Mouse (Mus musculus) retina, embryonic 14.5 days (tissue): ENCODE data around the gene Zfp101.

Experiments
- DNase-seq: peaks from one replicate; pipeline ENCODE4 v3.0.0-alpha.2; 2015; ENCODE audit warnings: low spot score

Zfp101 gene

GRCm38 (mm10) chr17:33394182-33395034, at the start of gene Zfp101:
Gene Zfp101 (minus strand): TSS chr17:33394641.
- peak; percentile 96 for DNase-seq

GRCm38 (mm10) chr17:33441159-33441558, 46.7 kb upstream of the Zfp101 start:
- DNase-seq = no peak

GRCm38 (mm10) chr17:33439922-33440321, 45.5 kb upstream of the Zfp101 start:
- DNase-seq = no peak

- DNase-seq = peak; percentile 87
These were observed 44.7 kb upstream of the Zfp101 start for GRCm38 (mm10) chr17:33439148-33439547.

DNA sequence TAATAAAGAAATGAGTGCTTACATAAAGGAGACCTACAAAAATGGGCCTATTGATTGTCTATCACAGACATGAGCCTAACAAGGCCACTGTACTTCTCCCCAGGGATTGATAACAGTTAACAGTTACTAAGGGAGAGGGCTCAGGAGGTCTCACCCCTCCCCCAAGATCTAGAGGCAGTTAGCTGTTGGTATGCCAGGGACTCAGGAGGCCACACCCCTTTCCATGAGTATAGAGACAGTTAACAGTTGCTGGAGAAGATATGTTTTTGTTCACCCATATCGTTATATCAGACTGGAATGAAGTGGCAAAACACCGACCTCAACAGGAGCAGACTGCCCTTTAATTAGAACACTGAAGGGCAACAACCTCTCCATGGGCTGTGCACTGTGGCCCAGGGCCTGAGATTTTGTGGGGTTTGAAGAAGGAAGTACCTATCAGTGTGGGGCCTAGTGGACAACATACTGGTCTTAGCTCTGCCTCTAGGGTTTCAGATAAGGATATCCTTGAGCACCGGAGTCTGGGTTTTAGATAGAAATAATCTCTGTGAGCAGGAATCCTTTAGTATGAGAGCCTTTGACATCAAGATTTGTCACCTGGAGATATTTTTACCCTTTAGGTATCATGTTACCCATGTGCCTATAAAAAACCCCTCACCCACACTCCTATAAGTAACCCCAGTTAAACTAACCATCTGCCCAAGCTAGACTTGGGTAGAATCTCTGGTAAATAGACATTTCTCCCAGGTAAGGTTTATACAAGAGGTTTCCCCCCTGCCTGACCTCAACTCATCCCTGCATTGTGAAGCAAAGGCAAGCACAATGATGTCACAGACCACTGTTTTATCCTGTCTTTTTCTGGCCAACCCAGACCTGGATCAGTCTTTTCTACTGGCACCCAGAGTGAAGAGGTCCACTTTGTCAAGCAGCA, 37.8 kb upstream of the Zfp101 start, which contains the start of gene Actl9:
Gene Actl9, plus strand, starts transcription at position 878 of the 928 bp plus-strand sequence.
- DNase-seq = no peak

DNA sequence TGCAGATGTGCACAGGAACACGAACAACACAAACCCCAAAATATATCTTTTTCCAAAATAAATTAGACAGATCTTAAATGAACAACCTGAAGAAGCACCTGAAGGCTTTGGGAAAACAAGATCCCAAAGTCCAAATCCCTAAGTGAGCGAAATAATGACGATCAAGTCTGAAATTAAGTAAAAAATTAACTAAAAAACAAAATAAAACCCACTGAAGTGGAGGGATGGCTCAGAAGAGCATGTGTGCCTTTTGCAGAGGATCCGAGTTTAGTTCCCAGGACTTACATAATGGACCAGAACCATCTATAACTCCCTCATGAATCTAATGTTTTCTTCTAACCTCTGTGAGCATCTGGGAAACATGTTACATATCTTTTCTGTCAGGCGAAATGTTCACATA, 2.2 kb downstream of the Zfp101 start:
- no peak for DNase-seq

- DNase-seq = no peak
These were observed 8.7 kb downstream of the Zfp101 start for GRCm38 (mm10) chr17:33385705-33386104.

DNA sequence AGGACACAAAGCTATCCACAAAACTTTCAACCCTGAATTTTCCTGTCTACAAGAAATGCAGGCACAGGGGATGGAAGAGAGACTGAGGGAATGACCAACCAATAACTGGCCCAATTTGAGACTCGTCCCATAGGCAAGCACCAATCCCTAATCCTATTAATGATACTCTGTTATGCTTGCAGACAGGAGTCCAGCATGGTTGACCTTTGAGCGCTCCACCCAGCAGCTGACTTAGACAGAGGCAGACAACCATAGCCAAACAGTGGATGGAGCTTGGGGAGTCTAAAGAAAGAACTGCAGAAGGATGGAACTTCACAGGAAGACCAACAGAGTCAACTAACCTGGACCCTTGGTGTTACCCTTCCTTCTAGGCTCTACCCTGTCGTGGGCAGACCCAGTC, 21.6 kb downstream of the Zfp101 start:
- DNase-seq = no peak

GRCm38 (mm10) chr17:33358411-33359384, 35.7 kb downstream of the Zfp101 start, which contains the start of gene Zfp81:
Gene Zfp81 (minus strand): TSS chr17:33358878.
- peak; percentile 95 for DNase-seq

GRCm38 (mm10) chr17:33352981-33353380, 41.5 kb downstream of the Zfp101 start:
- DNase-seq = no peak
